ENCODE assay signal across 16 mouse cellular contexts in genomic region chr11:112649298-112649697, GRCm38 (mm10).
"Had no signal": no experiment of that assay in that cellular context is flagged by ENCODE, and none has a peak within 500 bp of the region (broad histone marks: within the 10 kb centered on the region; RNA-seq: fewer than 3 reads in every experiment).

No protein-coding gene starts in this region.

- H3K4me2 ChIP-seq: limb, embryonic 13.5 days; midbrain, embryonic 12.5 days; neural tube, embryonic 13.5 days had no signal

- ATAC-seq: inflammation-experienced regulatory T-cells, adult 6 months; midbrain, embryonic 16.5 days had no signal

- H3K27me3 ChIP-seq: midbrain, embryonic 12.5 days; neural tube, embryonic 13.5 days had no signal

- H3K9ac ChIP-seq: limb, embryonic 13.5 days; liver, embryonic 14.5 days; midbrain, embryonic 12.5 days; neural tube, embryonic 13.5 days had no signal

- H3K27ac ChIP-seq: kidney, postnatal 0 days; limb, embryonic 13.5 days; liver, embryonic 14.5 days; midbrain, embryonic 12.5 days; neural tube, embryonic 13.5 days had no signal

- DNase-seq: kidney, adult 8-10 months; kidney, postnatal 36 days; layer of hippocampus, adult 9-11 months; layer of hippocampus, postnatal 36 days; lung, adult 18-20 months; lung, postnatal 10 days; right cerebral cortex, adult 18-20 months; right cerebral cortex, postnatal 25 days; thymus, postnatal 36 days had no signal

- H3K36me3 ChIP-seq: limb, embryonic 13.5 days; midbrain, embryonic 12.5 days; neural tube, embryonic 13.5 days had no signal

- H3K4me1 ChIP-seq: midbrain, embryonic 12.5 days; neural tube, embryonic 13.5 days had no signal

- H3K9me3 ChIP-seq: midbrain, embryonic 12.5 days; neural tube, embryonic 13.5 days had no signal

- H3K4me3 ChIP-seq: limb, embryonic 13.5 days; midbrain, embryonic 12.5 days; neural tube, embryonic 13.5 days had no signal
